Mouse (Mus musculus) heart, postnatal 14 days (tissue): ENCODE data around the gene Gm3099. TPM values are rescaled to one million over a fixed set of nuclear protein-coding genes. Genes with fewer than 3 reads are reported as not detected.
"Not testable (repeated sequence)": the region's sequence is repeated elsewhere in the genome, so short reads cannot be mapped to it uniquely, and the experiment has no call there.

Source experiments
- DNase-seq, 2 experiments: peaks; one replicate each; pipeline ENCODE4 v3.0.0; 2021 to 2022
- intact Hi-C: fragments of 180-260 bp; cut with DNase I; formaldehyde crosslinking; loops from one replicate; pipeline ENCODE4 v1.15.1; 2025
- long read RNA-seq, 2 experiments: library from polyadenylated mRNA; stranded (forward); transcript quantifications; one replicate each; pipeline ENCODE4 v2.0.0; 2021
- total RNA-seq, 2 experiments: library from RNA; stranded (reverse); gene quantifications; 2 replicates each; pipeline ENCODE4 v1.2.3; 2021

The Gm3099 gene
- not detected for total RNA-seq
- long read RNA-seq, experiment 1 = 0 reads
- long read RNA-seq, experiment 2 = 0 reads

- DNase-seq, intact Hi-C loops: not testable (repeated sequence)
Observed at GRCm38 (mm10) chr14:3998094-3998493, at the start of gene Gm3099. Gm3099 (plus strand) TSS chr14:3998394.

GRCm38 (mm10) chr14:3963247-3963646 is 34.9 kb upstream of the Gm3099 start, which contains the start of gene Gm3095:
Gm3095 (plus strand) TSS chr14:3963547.
- DNase-seq, intact Hi-C loops: not testable (repeated sequence)

- intact Hi-C loops, DNase-seq: not testable (repeated sequence)
Observed at GRCm38 (mm10) chr14:4023641-4024040, 25.4 kb downstream of the Gm3099 start, which contains the start of gene Gm5796. Gm5796 (plus strand) TSS chr14:4023941.

Other genes starting within 250 kb of the Gm3099 start
- gene Gm3002, start 188.3 kb upstream of the Gm3099 start, total RNA-seq = under 1 TPM; 0.15 to 0.98 TPM
- gene Gm3033, start 152.1 kb upstream of the Gm3099 start, total RNA-seq = not detected
- not detected for gene Gm2916, start 114.2 kb upstream of the Gm3099 start, total RNA-seq
- not detected for gene Gm3029, start 66.6 kb upstream of the Gm3099 start, total RNA-seq
- gene Gm3095, start 34.8 kb upstream of the Gm3099 start, total RNA-seq = not detected
- 1 to 10 TPM in 1 of 2 experiments, under 1 TPM in 1; 0.73 to 1.6 TPM for gene Gm5796, start 25.5 kb downstream of the Gm3099 start, total RNA-seq
- gene Gm3115, start 85.7 kb downstream of the Gm3099 start, total RNA-seq = under 1 TPM; 0.19 to 0.20 TPM
- 1 to 10 TPM; 1.6 to 2.5 TPM for gene Gm8108, start 112.1 kb downstream of the Gm3099 start, total RNA-seq
- gene Gm3127, start 166.6 kb downstream of the Gm3099 start, total RNA-seq = not detected
- under 1 TPM in 1 of 2 experiments, not detected in 1; 0.17 TPM for gene Gm2974, start 184.2 kb downstream of the Gm3099 start, total RNA-seq